Comparison of ENCODE assay signal across 10 mouse cellular contexts in the genomic region with DNA sequence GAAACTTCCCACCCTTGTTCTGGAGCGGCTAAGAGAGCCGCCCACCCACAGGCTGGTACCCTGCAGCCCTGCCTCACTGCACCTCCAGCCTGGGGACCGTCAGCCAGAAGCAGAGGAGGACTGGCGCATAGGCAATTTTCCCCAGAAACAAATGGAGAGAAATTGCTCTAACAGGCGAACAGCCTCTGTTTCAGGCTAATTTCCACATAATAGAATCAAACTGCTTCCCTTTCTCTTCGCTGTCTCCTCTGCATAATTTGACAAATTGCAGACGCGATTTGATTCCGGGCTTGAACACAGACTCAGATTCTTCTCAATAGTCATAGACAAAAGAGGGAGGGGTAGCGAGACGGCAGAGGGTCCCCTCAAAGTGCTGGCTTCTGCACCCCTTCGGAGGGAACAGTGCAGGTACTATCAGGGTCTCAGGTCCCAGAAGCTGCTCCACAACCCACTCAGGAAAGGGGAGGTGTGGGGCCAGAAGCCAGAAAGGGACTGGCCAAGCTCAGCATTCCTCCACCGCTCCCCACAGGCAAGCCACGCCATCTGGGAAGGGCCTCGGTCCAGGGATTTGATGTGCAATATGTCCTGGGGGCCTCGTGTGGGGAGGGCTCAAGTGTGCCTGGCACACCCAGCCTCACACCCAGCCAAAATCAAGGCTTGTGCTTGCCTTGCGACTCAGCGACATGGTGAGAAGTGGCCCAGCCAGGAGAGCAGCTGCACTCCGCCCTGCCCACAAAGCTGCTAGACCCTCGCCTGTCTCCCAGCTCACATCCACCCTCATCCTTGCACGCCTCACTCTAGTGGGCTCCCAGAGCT. TPM values are rescaled to one million over a fixed set of nuclear protein-coding genes. Genes with fewer than 3 reads are reported as not detected.
A peak's percentile ranks its signal among the peaks of the same experiment; 100 is the strongest.
DNase-seq lines count a peak whose midpoint lies in the region; ATAC-seq lines count a peak whose summit lies in the region.
"Had no signal": no experiment of that assay in that cellular context is flagged by ENCODE, and none has a peak within 500 bp of the region (broad histone marks: within the 10 kb centered on the region; RNA-seq: fewer than 3 reads in every experiment).

No protein-coding gene starts in this region.

- no peak overlapping the region for H3K9ac ChIP-seq in embryonic facial prominence, embryonic 14.5 days (ENCODE audit: low read depth, low read length)
- no peak overlapping the region for H3K9ac ChIP-seq in intestine, embryonic 16.5 days (ENCODE audit: low read depth, low read length)
- H3K9ac ChIP-seq: liver, embryonic 15.5 days had no signal

- H3K4me1 ChIP-seq in embryonic facial prominence, embryonic 14.5 days (ENCODE audit: control insufficient read depth, insufficient read depth, low read length), result peaks cover 20% of the 10 kb centered on the region
- H3K4me1 ChIP-seq in intestine, embryonic 16.5 days (ENCODE audit: control insufficient read depth, insufficient read depth, low read length), result no peaks in the 10 kb centered on the region
- H3K4me1 ChIP-seq: liver, embryonic 15.5 days had no signal

- 36% methylated on average over 19 of the region's 21 CpGs for WGBS in embryonic facial prominence, embryonic 14.5 days
- WGBS in intestine, embryonic 16.5 days, result 54% methylated on average over 21 of the region's 21 CpGs

- no peak overlapping the region for H3K4me3 ChIP-seq in embryonic facial prominence, embryonic 14.5 days (ENCODE audit: low read depth, low read length)
- no peak overlapping the region for H3K4me3 ChIP-seq in intestine, embryonic 16.5 days (ENCODE audit: low read length)
- H3K4me3 ChIP-seq: liver, embryonic 15.5 days had no signal

- H3K9me3 ChIP-seq in embryonic facial prominence, embryonic 14.5 days (ENCODE audit: control insufficient read depth, low read length), result no peaks in the 10 kb centered on the region
- H3K9me3 ChIP-seq in intestine, embryonic 16.5 days (ENCODE audit: control insufficient read depth, low read length), result no peaks in the 10 kb centered on the region
- H3K9me3 ChIP-seq: liver, embryonic 15.5 days had no signal

- no peaks in the 10 kb centered on the region for H3K36me3 ChIP-seq in embryonic facial prominence, embryonic 14.5 days (ENCODE audit: control insufficient read depth, insufficient read depth, low read length)
- no peaks in the 10 kb centered on the region for H3K36me3 ChIP-seq in intestine, embryonic 16.5 days (ENCODE audit: control insufficient read depth, insufficient read depth, low read length)
- H3K36me3 ChIP-seq: liver, embryonic 15.5 days had no signal

- H3K27ac ChIP-seq in embryonic facial prominence, embryonic 14.5 days (replicated peaks; ENCODE audit: low read depth, low read length), result peak overlapping the region; percentile 50
- peak overlapping the region; percentile 37; the same call in 1 of the 2 replicates for H3K27ac ChIP-seq in intestine, embryonic 16.5 days (ENCODE audit: low read length)
- H3K27ac ChIP-seq: liver, embryonic 15.5 days had no signal

- ATAC-seq in embryonic facial prominence, embryonic 14.5 days (ENCODE audit: low read depth), result peak; percentile 70
- ATAC-seq in intestine, embryonic 16.5 days, result no peak
- ATAC-seq: Patski had no signal

- H3K4me2 ChIP-seq in embryonic facial prominence, embryonic 14.5 days (ENCODE audit: low read depth, low read length), result peak overlapping the region; percentile 39; the same call in 1 of the 2 replicates
- H3K4me2 ChIP-seq in intestine, embryonic 16.5 days (ENCODE audit: low read depth, low read length), result no peak overlapping the region
- H3K4me2 ChIP-seq: liver, embryonic 15.5 days had no signal

- DNase-seq in lung, postnatal 14 days, result peak; percentile 13
- no peak for DNase-seq in lung, postnatal 25 days (ENCODE audit: low spot score)
- DNase-seq in embryonic facial prominence, embryonic 14.5 days (ENCODE audit: low spot score), result peak; percentile 63
- peak; percentile 71 to 78 for DNase-seq in right cerebral cortex, postnatal 10 days (ENCODE audit: low spot score in 2 of 2)
- DNase-seq in adipocyte (ENCODE audit: low spot score), result no peak
- DNase-seq in testis, postnatal 14 days (ENCODE audit: low spot score), result no peak
- DNase-seq in thymus, postnatal 36 days, result no peak

- H3K27me3 ChIP-seq in embryonic facial prominence, embryonic 14.5 days (replicated peaks; ENCODE audit: control insufficient read depth, insufficient read depth, low read length), result no peaks in the 10 kb centered on the region; the same call in 1 of the 2 replicates
- H3K27me3 ChIP-seq in intestine, embryonic 16.5 days (replicated peaks; ENCODE audit: control insufficient read depth, insufficient read depth, low read length), result no peaks in the 10 kb centered on the region
- H3K27me3 ChIP-seq: liver, embryonic 15.5 days had no signal

RNA-seq across cellular contexts. Expression of gene A530016L24Rik, which starts 53.7 kb away (rescaled TPM):
- 0.69 and 1.2 TPM in 2 replicates for polyA plus RNA-seq in embryonic facial prominence, embryonic 14.5 days (2014; fragmentation: Nextera tagmentation; extraction: Ambion mirVana)
- 0.10 and 0.18 TPM in 2 replicates for polyA plus RNA-seq in intestine, embryonic 16.5 days (2015; fragmentation: Nextera tagmentation; extraction: Ambion mirVana)
- polyA plus RNA-seq: liver, embryonic 15.5 days had no signal

Comparison
In these comparisons a context has a peak if more than half of its experiments do, and no peak if none do; other contexts are left out.
1. DNase-seq: peak in lung, postnatal 14 days (single experiment), embryonic facial prominence, embryonic 14.5 days (single experiment) and right cerebral cortex, postnatal 10 days (2 of 2); none in lung, postnatal 25 days (single experiment), adipocyte (single experiment), testis, postnatal 14 days (single experiment) and thymus, postnatal 36 days (0 of 2).